Mouse (Mus musculus): ENCODE measurements at regions not wholly inside any gene's neighbourhood (a gene's known extent, or its start where the extent isn't known, plus 50 kb on each side); places are given as distances from the start of the nearest gene placed in this dataset.

DNA sequence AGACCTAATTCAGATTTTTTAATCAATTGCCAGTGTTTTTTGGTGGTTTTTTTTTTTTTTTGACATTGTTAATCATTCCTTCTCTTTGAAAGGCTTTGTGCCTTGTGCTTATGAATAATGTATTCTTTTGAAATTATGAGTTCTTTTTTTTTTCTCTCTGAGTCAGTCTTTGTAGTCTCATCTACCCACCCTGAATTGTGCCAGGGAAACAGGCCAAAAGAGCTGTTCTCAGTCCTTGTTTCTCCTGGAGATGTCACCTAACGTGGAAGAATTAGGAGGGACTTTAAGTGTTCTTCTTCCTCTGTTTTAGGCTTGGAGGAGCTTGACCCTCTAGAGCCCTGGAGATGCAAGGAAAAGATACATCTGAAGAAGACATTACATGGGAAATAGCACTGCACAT lies 2012.6 kb downstream of the Poteg start:
- no peak overlapping the region for H3K27ac ChIP-seq
- no peak overlapping the region for H3K9ac ChIP-seq
- no peaks in the 10 kb centered on the region for H3K4me1 ChIP-seq
- no peaks in the 10 kb centered on the region for H3K27me3 ChIP-seq
- H3K4me2 ChIP-seq (replicated peaks), result no peak overlapping the region
- H3K9me3 ChIP-seq (replicated peaks), result no peaks in the 10 kb centered on the region
- ATAC-seq (ENCODE audit: low FRiP score), result no peak
- H3K36me3 ChIP-seq, result no peaks in the 10 kb centered on the region
- no peak overlapping the region for H3K4me3 ChIP-seq
- WGBS, result 56% methylated on average over 1 of the region's 1 CpGs

DNA sequence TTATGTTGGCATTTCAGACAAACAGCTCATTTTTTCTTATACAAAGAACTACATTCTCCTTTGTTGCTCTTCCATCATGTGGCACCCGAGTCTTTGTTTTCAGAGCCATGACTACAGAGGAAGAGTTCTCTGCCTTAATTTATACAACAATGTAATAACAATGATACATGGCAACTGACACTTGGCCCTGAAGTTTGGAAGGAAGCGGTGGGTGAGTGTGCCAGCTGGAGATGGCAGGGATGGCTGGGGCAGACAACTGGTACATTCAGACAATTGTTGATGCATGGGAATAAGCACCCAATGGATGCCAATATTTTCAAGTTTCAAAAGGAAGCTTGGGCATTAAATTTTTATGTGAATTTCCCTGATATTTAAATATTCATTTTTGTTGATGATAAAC lies 2045.5 kb downstream of the Poteg start:
- ATAC-seq (ENCODE audit: low FRiP score), result no peak
- Histone ChIP-seq H3K4me2 (replicated peaks) (no peak overlapping the region), H3K4me1 (no peaks in the 10 kb centered on the region), H3K27me3 (no peaks in the 10 kb centered on the region), H3K9me3 (replicated peaks) (no peaks in the 10 kb centered on the region), H3K36me3 (no peaks in the 10 kb centered on the region), H3K9ac (no peak overlapping the region), H3K4me3 (no peak overlapping the region), H3K27ac (no peak overlapping the region)
- WGBS, result 82% methylated on average over 2 of the region's 2 CpGs

DNA sequence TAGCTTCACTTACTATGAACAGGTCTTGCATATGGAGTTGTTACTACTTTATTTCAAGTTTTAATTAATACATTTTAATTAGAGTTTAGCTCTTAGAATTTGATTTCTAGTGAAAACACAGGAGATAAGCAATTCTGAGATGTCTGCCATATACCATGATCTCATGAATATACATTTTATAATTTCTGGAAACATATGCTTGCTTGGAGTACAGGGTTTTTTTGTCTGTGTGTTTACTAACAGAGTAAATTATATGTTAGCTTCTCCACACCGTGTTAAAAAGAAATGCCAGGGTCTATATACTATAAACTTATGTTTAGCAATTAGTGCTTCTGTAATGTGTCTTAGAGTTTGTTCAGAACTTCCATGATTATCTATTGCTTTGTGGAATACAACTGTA lies 2079.9 kb downstream of the Poteg start:
- ATAC-seq (ENCODE audit: low FRiP score), result no peak
- no peak overlapping the region for H3K4me3 ChIP-seq
- H3K9me3 ChIP-seq (replicated peaks), result no peaks in the 10 kb centered on the region
- H3K27ac ChIP-seq, result no peak overlapping the region
- H3K4me2 ChIP-seq (replicated peaks), result no peak overlapping the region
- no peak overlapping the region for H3K9ac ChIP-seq
- WGBS, result 87% methylated on average over 1 of the region's 1 CpGs
- no peaks in the 10 kb centered on the region for H3K4me1 ChIP-seq
- no peaks in the 10 kb centered on the region for H3K36me3 ChIP-seq
- no peaks in the 10 kb centered on the region for H3K27me3 ChIP-seq

DNA sequence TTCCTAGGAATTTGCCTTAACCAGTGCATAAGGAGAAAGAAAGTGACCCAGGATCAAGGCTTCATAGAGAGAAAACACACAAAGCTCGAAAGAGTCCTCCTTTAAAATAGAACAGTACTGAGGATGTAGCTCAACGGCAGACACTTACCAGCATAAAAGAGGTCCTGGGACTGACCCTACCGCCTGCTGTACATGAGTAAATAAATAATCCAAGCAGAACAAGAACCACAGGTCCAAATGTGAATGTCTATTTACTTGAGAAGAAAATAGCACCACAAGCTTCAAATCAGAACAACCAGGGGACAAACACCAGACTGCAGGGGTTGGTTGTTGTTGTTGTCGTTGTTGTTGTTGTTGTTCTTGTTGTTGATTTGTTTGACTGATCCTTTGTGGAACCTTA lies 2084.1 kb downstream of the Poteg start:
- no peaks in the 10 kb centered on the region for H3K9me3 ChIP-seq (replicated peaks)
- H3K36me3 ChIP-seq, result no peaks in the 10 kb centered on the region
- no peaks in the 10 kb centered on the region for H3K4me1 ChIP-seq
- no peak overlapping the region for H3K4me3 ChIP-seq
- H3K4me2 ChIP-seq (replicated peaks), result no peak overlapping the region
- H3K9ac ChIP-seq, result no peak overlapping the region
- H3K27ac ChIP-seq, result no peak overlapping the region
- H3K27me3 ChIP-seq, result no peaks in the 10 kb centered on the region
- WGBS, result 59% methylated on average over 4 of the region's 4 CpGs
- no peak for ATAC-seq (ENCODE audit: low FRiP score)

DNA sequence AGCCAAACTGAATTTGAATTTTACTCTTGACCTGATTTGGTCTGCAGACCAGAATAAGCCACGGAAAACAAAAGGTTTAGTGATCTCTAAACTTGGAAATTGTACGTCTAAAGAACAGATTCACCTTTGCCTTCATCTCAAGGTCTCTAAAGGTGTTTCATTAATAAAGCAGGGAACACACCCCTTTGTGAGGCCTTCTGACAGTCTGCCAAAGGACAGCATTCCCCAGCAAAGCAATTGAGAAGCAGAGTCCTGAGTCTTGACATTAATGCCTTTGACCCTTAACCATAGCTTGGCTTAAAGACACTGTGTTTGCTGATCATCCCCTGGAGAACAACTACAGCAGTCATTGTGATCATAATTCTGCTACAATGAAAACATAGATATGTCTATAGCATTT lies 2090.5 kb downstream of the Poteg start:
- no peaks in the 10 kb centered on the region for H3K36me3 ChIP-seq
- H3K27me3 ChIP-seq, result no peaks in the 10 kb centered on the region
- no peak for ATAC-seq (ENCODE audit: low FRiP score)
- no peak overlapping the region for H3K9ac ChIP-seq
- no peak overlapping the region for H3K4me2 ChIP-seq (replicated peaks)
- no peak overlapping the region for H3K27ac ChIP-seq
- no peaks in the 10 kb centered on the region for H3K4me1 ChIP-seq
- WGBS, result 91% methylated on average over 2 of the region's 2 CpGs
- H3K4me3 ChIP-seq, result no peak overlapping the region
- no peaks in the 10 kb centered on the region for H3K9me3 ChIP-seq (replicated peaks)

DNA sequence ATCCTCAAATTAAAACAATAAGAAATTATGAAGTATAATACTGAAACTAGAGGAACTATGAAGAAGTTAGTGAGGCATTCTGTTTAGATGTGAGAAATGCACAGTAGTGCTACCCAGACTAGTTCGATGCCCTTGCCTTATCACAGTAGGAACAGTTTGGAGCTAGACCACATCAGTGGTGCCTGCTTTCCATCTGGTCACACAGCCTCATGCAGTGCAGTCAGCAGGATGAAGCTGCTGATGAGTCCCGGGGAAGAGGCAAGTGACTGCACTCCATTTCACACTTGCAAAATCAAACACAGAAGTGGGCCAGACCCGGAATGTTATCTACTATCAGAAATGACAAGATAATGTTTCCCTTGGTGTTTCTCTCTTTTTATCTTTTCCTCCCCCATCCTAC lies 2092.4 kb downstream of the Poteg start:
- Histone ChIP-seq H3K27ac (no peak overlapping the region), H3K9ac (no peak overlapping the region), H3K36me3 (no peaks in the 10 kb centered on the region), H3K9me3 (replicated peaks) (no peaks in the 10 kb centered on the region), H3K27me3 (no peaks in the 10 kb centered on the region), H3K4me1 (no peaks in the 10 kb centered on the region), H3K4me3 (no peak overlapping the region), H3K4me2 (replicated peaks) (no peak overlapping the region)
- WGBS, result 71% methylated on average over 3 of the region's 3 CpGs
- ATAC-seq (ENCODE audit: low FRiP score), result no peak

DNA sequence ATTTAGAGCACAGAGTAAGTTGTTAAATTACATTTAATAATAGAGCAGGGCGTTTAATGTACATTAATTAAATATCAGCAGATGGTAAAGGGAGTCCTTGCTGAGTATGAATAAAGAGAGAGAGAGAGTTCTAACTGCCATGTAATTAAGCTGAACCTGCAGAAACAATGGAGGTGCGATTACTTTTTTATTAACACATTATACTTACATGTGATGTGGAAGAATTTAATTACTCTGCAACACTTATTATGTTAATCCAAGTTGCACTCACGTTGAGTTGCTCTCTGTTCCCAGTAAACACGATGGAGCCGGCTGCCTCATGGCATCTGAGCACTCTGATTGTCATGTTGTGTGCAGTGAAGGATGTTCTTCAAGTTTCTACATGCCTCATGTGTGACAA lies 2096.7 kb downstream of the Poteg start:
- no peaks in the 10 kb centered on the region for H3K36me3 ChIP-seq
- H3K4me2 ChIP-seq (replicated peaks), result no peak overlapping the region
- H3K9me3 ChIP-seq (replicated peaks), result no peaks in the 10 kb centered on the region
- H3K4me3 ChIP-seq, result no peak overlapping the region
- peak; percentile 40; the same call in 1 of the 2 replicates for ATAC-seq (ENCODE audit: low FRiP score)
- no peak overlapping the region for H3K27ac ChIP-seq
- H3K9ac ChIP-seq, result no peak overlapping the region
- WGBS, result 51% methylated on average over 5 of the region's 5 CpGs
- H3K27me3 ChIP-seq, result no peaks in the 10 kb centered on the region
- H3K4me1 ChIP-seq, result no peaks in the 10 kb centered on the region

DNA sequence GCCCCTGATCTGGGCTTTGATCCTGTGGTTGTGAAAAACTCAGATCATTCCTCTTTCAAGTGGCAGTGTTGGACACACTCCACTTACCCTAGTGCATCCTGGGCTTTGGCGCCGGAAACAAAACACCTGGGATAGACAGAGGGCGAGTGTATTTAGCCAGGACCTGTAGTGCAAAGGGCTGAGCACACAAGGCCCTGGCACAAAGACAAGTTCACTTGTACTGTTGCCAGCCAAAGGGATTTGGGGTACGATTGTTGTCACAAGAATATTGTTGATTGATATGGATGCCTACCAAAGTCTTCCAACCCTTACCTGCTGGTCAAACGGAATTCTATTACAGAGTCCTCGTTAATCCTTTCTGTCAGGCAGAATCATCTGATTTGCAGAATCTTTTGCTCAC lies 2138.2 kb downstream of the Poteg start:
- ATAC-seq (ENCODE audit: low FRiP score), result no peak
- WGBS, result 89% methylated on average over 6 of the region's 6 CpGs
- Histone ChIP-seq H3K4me2 (replicated peaks) (no peak overlapping the region), H3K4me1 (no peaks in the 10 kb centered on the region), H3K27ac (no peak overlapping the region), H3K27me3 (no peaks in the 10 kb centered on the region), H3K9ac (no peak overlapping the region), H3K36me3 (no peaks in the 10 kb centered on the region), H3K4me3 (no peak overlapping the region), H3K9me3 (replicated peaks) (no peaks in the 10 kb centered on the region)

DNA sequence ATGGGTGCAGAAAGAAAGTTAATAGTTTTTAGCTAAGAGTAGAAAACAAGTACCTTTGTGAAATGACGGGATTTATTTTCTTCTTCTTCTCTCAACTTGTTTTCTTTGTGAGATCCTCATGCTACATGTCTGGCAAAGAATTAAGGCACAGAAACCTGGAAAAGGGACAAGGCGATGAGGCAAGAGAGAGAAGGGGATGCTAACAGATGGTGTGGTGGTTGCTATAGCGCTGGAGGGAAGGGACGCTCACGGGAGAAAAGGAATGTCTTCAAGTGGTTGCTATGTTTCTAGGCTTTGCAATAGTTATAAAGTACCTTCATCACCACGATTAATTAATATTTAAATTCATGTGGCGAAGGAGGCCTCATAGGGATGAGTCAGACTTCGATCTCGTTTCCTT lies 2146.7 kb downstream of the Poteg start:
- H3K36me3 ChIP-seq, result no peaks in the 10 kb centered on the region
- no peak overlapping the region for H3K27ac ChIP-seq
- no peak for ATAC-seq (ENCODE audit: low FRiP score)
- no peak overlapping the region for H3K4me3 ChIP-seq
- no peaks in the 10 kb centered on the region for H3K27me3 ChIP-seq
- 89% methylated on average over 9 of the region's 9 CpGs for WGBS
- no peaks in the 10 kb centered on the region for H3K9me3 ChIP-seq (replicated peaks)
- no peaks in the 10 kb centered on the region for H3K4me1 ChIP-seq
- no peak overlapping the region for H3K4me2 ChIP-seq (replicated peaks)
- H3K9ac ChIP-seq, result no peak overlapping the region

DNA sequence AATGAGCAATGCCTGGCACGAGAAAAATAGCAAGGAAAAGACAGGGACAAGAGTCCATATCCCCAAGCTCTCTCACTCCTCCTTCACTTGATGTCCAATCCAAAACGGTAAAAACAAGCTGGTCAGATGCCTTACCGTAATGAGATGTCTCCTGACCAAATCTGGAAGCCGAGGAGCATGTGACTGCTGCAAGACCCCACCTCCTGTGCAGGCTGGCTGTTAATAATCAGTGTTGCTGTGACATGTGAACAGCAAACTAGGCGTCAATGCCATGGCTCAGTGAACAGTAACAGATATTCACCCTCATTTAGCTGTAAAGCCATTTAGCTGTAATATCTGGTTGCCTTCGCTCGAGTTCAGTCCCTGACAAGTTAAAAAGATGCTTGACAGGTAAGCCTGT lies 2166.6 kb downstream of the Poteg start:
- WGBS, result 71% methylated on average over 7 of the region's 7 CpGs
- ATAC-seq (ENCODE audit: low FRiP score), result peak; percentile 50; the same call in 1 of the 2 replicates
- Histone ChIP-seq H3K4me2 (replicated peaks) (no peak overlapping the region), H3K27me3 (no peaks in the 10 kb centered on the region), H3K4me1 (no peaks in the 10 kb centered on the region), H3K27ac (no peak overlapping the region), H3K36me3 (no peaks in the 10 kb centered on the region), H3K9me3 (replicated peaks) (no peaks in the 10 kb centered on the region), H3K4me3 (no peak overlapping the region), H3K9ac (no peak overlapping the region)

DNA sequence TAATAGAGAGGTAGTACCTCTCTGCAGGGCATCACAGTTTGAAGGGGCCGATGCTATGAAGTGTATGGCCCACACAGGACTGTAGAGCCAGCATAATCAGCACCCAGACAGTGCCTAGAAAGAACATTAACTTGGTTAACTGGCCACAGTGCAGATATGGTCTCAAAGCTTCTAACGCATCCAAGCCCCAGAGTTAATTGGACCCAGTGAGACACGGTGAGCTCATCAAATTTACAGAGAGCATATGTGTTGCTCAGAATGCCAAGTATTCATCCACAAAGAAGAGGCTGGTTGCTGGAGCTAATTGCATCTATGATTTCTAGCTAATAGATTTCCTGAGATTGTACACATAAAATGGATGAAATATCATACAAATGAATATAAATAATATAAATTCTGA lies 2214.1 kb downstream of the Poteg start:
- no peak overlapping the region for H3K9ac ChIP-seq
- no peak for ATAC-seq (ENCODE audit: low FRiP score)
- H3K4me1 ChIP-seq, result no peaks in the 10 kb centered on the region
- H3K4me2 ChIP-seq (replicated peaks), result no peak overlapping the region
- no peak overlapping the region for H3K4me3 ChIP-seq
- WGBS, result 84% methylated on average over 3 of the region's 3 CpGs
- H3K36me3 ChIP-seq, result no peaks in the 10 kb centered on the region
- no peaks in the 10 kb centered on the region for H3K9me3 ChIP-seq (replicated peaks)
- no peaks in the 10 kb centered on the region for H3K27me3 ChIP-seq
- no peak overlapping the region for H3K27ac ChIP-seq

DNA sequence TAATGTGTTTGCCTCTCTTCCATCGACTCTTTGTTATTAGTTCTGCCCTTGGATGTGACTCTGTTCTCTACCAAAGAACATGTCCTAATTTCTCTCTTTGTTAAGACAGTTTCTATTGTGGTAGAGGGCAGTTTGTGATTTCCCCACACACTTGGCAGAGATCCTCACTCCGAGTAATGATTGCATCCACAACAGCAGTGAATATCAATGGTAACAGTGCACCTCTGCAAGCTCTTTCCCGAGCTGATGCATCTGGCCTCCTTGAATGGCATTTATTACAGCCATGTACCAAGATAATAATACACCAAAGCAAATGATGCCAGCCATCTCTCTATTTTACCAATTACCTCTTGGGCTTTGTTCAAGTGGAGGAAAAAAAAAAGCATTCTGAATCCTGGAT lies 2228.4 kb downstream of the Poteg start:
- WGBS, result 76% methylated on average over 3 of the region's 3 CpGs
- H3K4me1 ChIP-seq, result no peaks in the 10 kb centered on the region

DNA sequence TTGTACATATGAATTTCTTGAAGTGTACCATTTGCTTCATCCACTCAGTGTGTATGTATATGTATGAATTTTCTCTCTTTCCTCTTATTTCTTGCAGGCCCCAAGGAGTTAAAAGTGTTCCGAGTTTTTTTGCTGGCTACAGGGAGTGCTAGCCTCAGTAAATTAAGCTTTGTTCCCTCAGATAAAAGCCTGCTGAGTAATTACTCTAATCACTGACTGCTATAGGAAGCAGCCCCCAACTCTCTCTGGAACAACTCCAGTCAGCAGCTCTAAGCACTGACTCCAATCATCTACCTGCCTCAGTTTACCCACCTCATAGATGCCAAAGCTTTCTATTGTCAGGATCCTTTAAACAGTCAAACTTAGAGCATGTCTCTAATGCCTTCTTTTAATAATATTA lies 2235.9 kb downstream of the Poteg start:
- H3K36me3 ChIP-seq, result no peaks in the 10 kb centered on the region
- WGBS, result 57% methylated on average over 1 of the region's 1 CpGs
- H3K4me2 ChIP-seq (replicated peaks), result no peak overlapping the region
- H3K4me3 ChIP-seq, result no peak overlapping the region
- no peak for ATAC-seq (ENCODE audit: low FRiP score)
- no peak overlapping the region for H3K27ac ChIP-seq
- no peak overlapping the region for H3K9ac ChIP-seq
- no peaks in the 10 kb centered on the region for H3K9me3 ChIP-seq (replicated peaks)
- H3K4me1 ChIP-seq, result no peaks in the 10 kb centered on the region
- no peaks in the 10 kb centered on the region for H3K27me3 ChIP-seq

More for the DNA sequence above, 2228.4 kb downstream of the Poteg start:
- Histone ChIP-seq H3K27me3 (no peaks in the 10 kb centered on the region), H3K9ac (no peak overlapping the region), H3K36me3 (no peaks in the 10 kb centered on the region), H3K9me3 (replicated peaks) (no peaks in the 10 kb centered on the region), H3K27ac (no peak overlapping the region), H3K4me3 (no peak overlapping the region), H3K4me2 (replicated peaks) (no peak overlapping the region)
- ATAC-seq (ENCODE audit: low FRiP score), result no peak

DNA sequence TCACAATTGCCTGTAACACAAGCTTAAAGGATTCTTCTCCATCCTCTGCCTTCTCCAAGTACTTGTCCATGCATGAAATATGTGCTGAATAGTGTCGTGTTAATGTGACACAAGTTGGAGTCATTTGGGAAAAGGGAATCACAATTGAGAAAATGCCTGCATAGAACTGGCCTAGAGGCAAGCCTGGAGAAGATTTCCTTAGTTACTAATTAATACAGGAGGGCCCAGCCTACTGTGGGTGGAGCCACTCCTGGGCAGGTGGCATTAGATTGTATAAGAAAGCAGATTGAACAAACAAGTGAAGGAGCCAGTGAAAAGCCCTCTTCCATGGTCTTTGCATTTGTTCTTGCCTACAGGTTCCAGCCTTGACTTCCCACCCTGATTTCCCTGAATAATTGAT lies 2239.1 kb downstream of the Poteg start:
- H3K4me2 ChIP-seq (replicated peaks), result no peak overlapping the region
- no peaks in the 10 kb centered on the region for H3K4me1 ChIP-seq
- ATAC-seq (ENCODE audit: low FRiP score), result no peak
- no peaks in the 10 kb centered on the region for H3K9me3 ChIP-seq (replicated peaks)
- no peak overlapping the region for H3K4me3 ChIP-seq
- no peak overlapping the region for H3K27ac ChIP-seq
- no peak overlapping the region for H3K9ac ChIP-seq
- H3K27me3 ChIP-seq, result no peaks in the 10 kb centered on the region
- no peaks in the 10 kb centered on the region for H3K36me3 ChIP-seq
- 43% methylated on average over 1 of the region's 1 CpGs for WGBS
